ENCODE assay signal across 8 mouse cellular contexts in the genomic region with DNA sequence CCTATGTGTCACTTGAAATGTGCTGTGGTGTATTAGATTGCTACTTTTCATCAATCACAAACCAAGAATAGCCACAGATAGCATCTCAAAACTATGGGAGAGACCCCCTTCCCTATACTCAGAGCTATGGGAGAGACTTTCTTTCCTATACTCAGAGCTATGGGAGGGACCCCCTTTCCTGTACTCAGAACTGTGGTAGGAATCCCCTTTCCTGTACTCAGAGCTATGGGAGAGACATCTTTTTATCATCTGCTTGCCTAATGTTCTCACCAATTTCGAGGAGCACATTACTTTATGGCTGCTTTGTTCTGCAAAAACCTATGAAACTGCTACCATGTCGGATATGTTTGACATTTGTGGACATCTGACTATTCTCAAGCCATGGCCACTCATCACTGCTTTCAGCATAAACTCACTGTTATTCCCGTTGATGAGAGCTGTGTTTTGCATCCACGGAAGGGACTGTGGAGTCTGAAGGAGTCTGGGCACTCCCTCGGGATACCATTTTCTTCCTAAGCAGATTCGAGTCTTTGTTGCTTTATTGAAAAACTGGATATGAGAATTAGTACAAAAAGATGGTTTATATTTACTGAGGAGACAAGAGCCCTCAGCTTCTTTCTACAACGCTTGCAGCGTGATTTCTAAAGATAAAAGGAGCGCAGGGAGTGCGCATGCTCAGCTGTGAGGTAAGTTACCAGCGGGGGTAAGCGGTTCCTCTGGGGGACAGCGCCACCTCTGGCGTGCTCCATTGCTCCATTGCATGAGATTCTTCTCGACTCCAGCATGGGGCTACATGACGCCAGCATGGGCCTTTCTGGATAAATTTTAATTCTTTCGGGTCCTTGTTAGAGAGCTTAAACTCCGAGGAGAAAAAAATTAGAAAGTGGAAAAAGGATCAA. TPM values are rescaled to one million over a fixed set of nuclear protein-coding genes. Genes with fewer than 3 reads are reported as not detected.
A peak's percentile ranks its signal among the peaks of the same experiment; 100 is the strongest.
DNase-seq lines count a peak whose midpoint lies in the region; ATAC-seq lines count a peak whose summit lies in the region.

No protein-coding gene starts in this region.

- H3K9me3 ChIP-seq in embryonic facial prominence, embryonic 13.5 days = no peaks in the 10 kb centered on the region
- H3K9me3 ChIP-seq in heart, embryonic 10.5 days = no peaks in the 10 kb centered on the region
- no peaks in the 10 kb centered on the region for H3K9me3 ChIP-seq in kidney, embryonic 14.5 days (ENCODE audit: control insufficient read depth, low read length)

- no peaks in the 10 kb centered on the region for H3K27me3 ChIP-seq in embryonic facial prominence, embryonic 13.5 days
- H3K27me3 ChIP-seq in heart, embryonic 10.5 days (ENCODE audit: insufficient read depth, poor library complexity, severe bottlenecking) = no peaks in the 10 kb centered on the region
- no peaks in the 10 kb centered on the region for H3K27me3 ChIP-seq in kidney, embryonic 14.5 days (ENCODE audit: control insufficient read depth, insufficient read depth, low read length)

- H3K36me3 ChIP-seq in embryonic facial prominence, embryonic 13.5 days = no peaks in the 10 kb centered on the region
- no peaks in the 10 kb centered on the region for H3K36me3 ChIP-seq in heart, embryonic 10.5 days
- H3K36me3 ChIP-seq in kidney, embryonic 14.5 days (ENCODE audit: control insufficient read depth, insufficient read depth, low read length) = no peaks in the 10 kb centered on the region

- DNase-seq in layer of hippocampus, adult 11-12 months (ENCODE audit: low spot score) = peak; percentile 79
- no peak for DNase-seq in layer of hippocampus, adult 9-10 months (ENCODE audit: low spot score)
- peak; percentile 88 for DNase-seq in heart, embryonic 10.5 days (ENCODE audit: low spot score)
- DNase-seq in liver = peak; percentile 83
- peak; percentile 61 to 67 for DNase-seq in spleen, postnatal 36 days (ENCODE audit: low spot score in 2 of 2)

- no peak for ATAC-seq in embryonic facial prominence, embryonic 13.5 days (ENCODE audit: insufficient number of reproducible peaks, insufficient read depth, low FRiP score, low TSS enrichment, low read depth)
- no peak; the same call in 1 of the 2 replicates for ATAC-seq in kidney, embryonic 14.5 days (ENCODE audit: low FRiP score, low TSS enrichment)
- ATAC-seq in monocyte, adult 5-6 weeks (replicated peaks; ENCODE audit: insufficient number of reproducible peaks, low FRiP score, low TSS enrichment, poor library complexity, severe bottlenecking) = peak; percentile 94

- H3K4me3 ChIP-seq in embryonic facial prominence, embryonic 13.5 days = peak overlapping the region; percentile 31
- H3K4me3 ChIP-seq in heart, embryonic 10.5 days = peak overlapping the region; percentile 49
- H3K4me3 ChIP-seq in kidney, embryonic 14.5 days (ENCODE audit: low read length) = peak overlapping the region; percentile 11; the same call in 1 of the 2 replicates

- H3K4me2 ChIP-seq in embryonic facial prominence, embryonic 13.5 days = peak overlapping the region; percentile 56
- H3K4me2 ChIP-seq in kidney, embryonic 14.5 days (replicated peaks; ENCODE audit: low read depth, low read length) = peak overlapping the region; percentile 15

- WGBS in embryonic facial prominence, embryonic 13.5 days = 25% methylated on average over 18 of the region's 18 CpGs
- WGBS in heart, embryonic 10.5 days = 25% methylated on average over 18 of the region's 18 CpGs
- 26% methylated on average over 18 of the region's 18 CpGs for WGBS in kidney, embryonic 14.5 days

- H3K4me1 ChIP-seq in embryonic facial prominence, embryonic 13.5 days = no peaks in the 10 kb centered on the region
- H3K4me1 ChIP-seq in heart, embryonic 10.5 days = peaks cover 15% of the 10 kb centered on the region
- no peaks in the 10 kb centered on the region for H3K4me1 ChIP-seq in kidney, embryonic 14.5 days (ENCODE audit: control insufficient read depth, insufficient read depth, low read length)

- no peak overlapping the region for H3K27ac ChIP-seq in embryonic facial prominence, embryonic 13.5 days
- H3K27ac ChIP-seq in heart, embryonic 10.5 days = peak overlapping the region; percentile 47
- no peak overlapping the region for H3K27ac ChIP-seq in kidney, embryonic 14.5 days (ENCODE audit: low read depth, low read length)

- peak overlapping the region; percentile 61 for H3K9ac ChIP-seq in embryonic facial prominence, embryonic 13.5 days
- H3K9ac ChIP-seq in kidney, embryonic 14.5 days (ENCODE audit: low read depth, low read length) = no peak overlapping the region

RNA-seq across cellular contexts. Expression of gene Snx10, which starts 14.7 kb away (rescaled TPM):
- 13.0 and 14.2 TPM in 2 replicates for polyA plus RNA-seq in embryonic facial prominence, embryonic 13.5 days (2015; fragmentation: Nextera tagmentation; extraction: Ambion mirVana)
- polyA plus RNA-seq in heart, embryonic 10.5 days (2016; fragmentation: Nextera tagmentation; extraction: Ambion mirVana) = 24.5 and 24.8 TPM in 2 replicates
- polyA plus RNA-seq in kidney, embryonic 14.5 days (2014; fragmentation: Nextera tagmentation; extraction: Ambion mirVana) = 13.0 and 19.2 TPM in 2 replicates
- total RNA-seq in monocyte, adult 5-6 weeks (2017) = 79.7 to 97.3 TPM (median 87.0 TPM) in 3 replicates

RNA-seq across cellular contexts. Expression of gene Cbx3, which starts 38.8 kb away (rescaled TPM):
- 550 and 557 TPM in 2 replicates for polyA plus RNA-seq in embryonic facial prominence, embryonic 13.5 days (2015; fragmentation: Nextera tagmentation; extraction: Ambion mirVana)
- polyA plus RNA-seq in heart, embryonic 10.5 days (2016; fragmentation: Nextera tagmentation; extraction: Ambion mirVana) = 382 and 501 TPM in 2 replicates
- 559 and 786 TPM in 2 replicates for polyA plus RNA-seq in kidney, embryonic 14.5 days (2014; fragmentation: Nextera tagmentation; extraction: Ambion mirVana)
- 92.1 to 154 TPM (median 139 TPM) in 3 replicates for total RNA-seq in monocyte, adult 5-6 weeks (2017)

RNA-seq across cellular contexts. Expression of gene Hnrnpa2b1, which starts 39.3 kb away (rescaled TPM):
- polyA plus RNA-seq in embryonic facial prominence, embryonic 13.5 days (2015; fragmentation: Nextera tagmentation; extraction: Ambion mirVana) = 2,111 and 2,317 TPM in 2 replicates
- 1,335 and 1,445 TPM in 2 replicates for polyA plus RNA-seq in heart, embryonic 10.5 days (2016; fragmentation: Nextera tagmentation; extraction: Ambion mirVana)
- 1,078 and 1,378 TPM in 2 replicates for polyA plus RNA-seq in kidney, embryonic 14.5 days (2014; fragmentation: Nextera tagmentation; extraction: Ambion mirVana)
- 1,501 to 2,313 TPM (median 1,630 TPM) in 3 replicates for total RNA-seq in monocyte, adult 5-6 weeks (2017)
